ENCODE assay signal across 23 mouse cellular contexts in genomic region chr14:103458340-103458739, GRCm38 (mm10). TPM values are rescaled to one million over a fixed set of nuclear protein-coding genes. Genes with fewer than 3 reads are reported as not detected.
DNase-seq lines count a peak whose midpoint lies in the region; ATAC-seq lines count a peak whose summit lies in the region.
"Had no signal": no experiment of that assay in that cellular context is flagged by ENCODE, and none has a peak within 500 bp of the region (broad histone marks: within the 10 kb centered on the region; RNA-seq: fewer than 3 reads in every experiment).

No protein-coding gene starts in this region.

- H3K9me3 ChIP-seq in heart, embryonic 11.5 days (replicated peaks; ENCODE audit: control insufficient read depth, low read length) = no peaks in the 10 kb centered on the region
- H3K9me3 ChIP-seq: G1E had no signal

- H3K27me3 ChIP-seq in heart, embryonic 11.5 days (ENCODE audit: control insufficient read depth, insufficient read depth, low read length) = no peaks in the 10 kb centered on the region
- H3K27me3 ChIP-seq: CH12.LX, Patski had no signal

- no peaks in the 10 kb centered on the region for H3K36me3 ChIP-seq in heart, embryonic 11.5 days (ENCODE audit: control insufficient read depth, insufficient read depth, low read length)
- H3K36me3 ChIP-seq: G1E had no signal

- DNase-seq in kidney, adult 8-10 months = no peak
- no peak for DNase-seq in cerebellum, adult 8-10 months
- DNase-seq: adrenal gland, adult 2 months; adrenal gland, adult 8-10 months; adrenal gland, postnatal 10 days; adrenal gland, postnatal 14 days; adrenal gland, postnatal 25 days; adrenal gland, postnatal 36 days; B cell, adult 2 months; cerebellum, adult 11 months; cerebellum, adult 11-12 months; cerebellum, adult 18-20 months had no signal

- no peak overlapping the region for H3K4me3 ChIP-seq in heart, embryonic 11.5 days (ENCODE audit: low read depth, low read length)

- ATAC-seq in granulocyte monocyte progenitor cell, adult 5-6 weeks (replicated peaks; ENCODE audit: poor library complexity, severe bottlenecking) = peak; percentile 77
- peak; percentile 45; the same call in 1 of the 2 replicates for ATAC-seq in megakaryocyte, adult 5-6 weeks (ENCODE audit: poor library complexity, severe bottlenecking)
- peak; percentile 60 for ATAC-seq in megakaryocyte progenitor cell, adult 5-6 weeks (replicated peaks; ENCODE audit: poor library complexity)
- ATAC-seq in heart, embryonic 11.5 days (replicated peaks; ENCODE audit: insufficient number of reproducible peaks, low FRiP score, low TSS enrichment) = no peak
- ATAC-seq: activated CD4-positive, CD25-positive, alpha-beta regulatory T cell, adult 4 months; CD4-positive, CD25-positive, alpha-beta regulatory T cell, adult 4 months; Patski had no signal

- no peak overlapping the region for H3K27ac ChIP-seq in heart, embryonic 11.5 days (ENCODE audit: low read depth, low read length)

- no peaks in the 10 kb centered on the region for H3K4me1 ChIP-seq in heart, embryonic 11.5 days (ENCODE audit: control insufficient read depth, insufficient read depth, low read length)

- no peak overlapping the region for H3K4me2 ChIP-seq in heart, embryonic 11.5 days

- H3K9ac ChIP-seq in heart, embryonic 11.5 days (ENCODE audit: low read depth, low read length) = no peak overlapping the region

RNA-seq across cellular contexts. Expression of gene Scel, which starts 54.8 kb away (rescaled TPM):
- total RNA-seq in granulocyte monocyte progenitor cell, adult 5-6 weeks (2014; fragmentation: Nextera tagmentation) = 0.38 TPM in 1 of 2 replicates, not detected in the other
- total RNA-seq in granulocyte monocyte progenitor cell, adult 5-6 weeks (2017) = 0.09 TPM in 1 of 2 replicates, not detected in the other
- 0.51 and 0.73 TPM in 2 replicates for total RNA-seq in megakaryocyte, adult 5-6 weeks (2015)
- 0.62 and 1.7 TPM in 2 replicates for total RNA-seq in megakaryocyte, adult 5-6 weeks (2017)
- total RNA-seq in megakaryocyte progenitor cell, adult 5-6 weeks (2015) = not detected in 2 replicates
- total RNA-seq in megakaryocyte progenitor cell, adult 5-6 weeks (2017) = not detected in 2 replicates
- 0.34 and 0.39 TPM in 2 replicates for polyA plus RNA-seq in heart, embryonic 11.5 days (2014; fragmentation: Nextera tagmentation; extraction: Ambion mirVana)
- total RNA-seq: adrenal gland, postnatal 10 days; adrenal gland, postnatal 14 days; G1E; MEL had no signal
- polyA plus RNA-seq: activated CD4-positive, CD25-positive, alpha-beta regulatory T cell, adult 4 months; C2C12; G1E had no signal
